Mouse (Mus musculus) gastrocnemius, postnatal 14 days (tissue): ENCODE data around the gene Gli1. TPM values are rescaled to one million over a fixed set of nuclear protein-coding genes. Genes with fewer than 3 reads are reported as not detected.
A peak's percentile ranks its signal among the peaks of the same experiment; 100 is the strongest.

ENCODE experiments used
- DNase-seq: peaks from one replicate; pipeline ENCODE4 v3.0.0; 2021; ENCODE audit warnings: mixed read lengths
- intact Hi-C: fragments of 180-260 bp; cut with DNase I; formaldehyde crosslinking; loops from one replicate; pipeline ENCODE4 v1.15.1; 2025; ENCODE audit warnings: low total_unique reads
- long read RNA-seq, 2 experiments: library from polyadenylated mRNA; stranded (forward); transcript quantifications; one replicate each; pipeline ENCODE4 v2.0.0; 2021
- total RNA-seq, 2 experiments: library from RNA; stranded (reverse); gene quantifications; 2 replicates each; pipeline ENCODE4 v1.2.3; 2021

The Gli1 gene
- total RNA-seq = 1 to 10 TPM; 2.3 to 2.7 TPM
- long read RNA-seq, experiment 1 = 0 reads
- long read RNA-seq, experiment 2 = 0 reads

DNA sequence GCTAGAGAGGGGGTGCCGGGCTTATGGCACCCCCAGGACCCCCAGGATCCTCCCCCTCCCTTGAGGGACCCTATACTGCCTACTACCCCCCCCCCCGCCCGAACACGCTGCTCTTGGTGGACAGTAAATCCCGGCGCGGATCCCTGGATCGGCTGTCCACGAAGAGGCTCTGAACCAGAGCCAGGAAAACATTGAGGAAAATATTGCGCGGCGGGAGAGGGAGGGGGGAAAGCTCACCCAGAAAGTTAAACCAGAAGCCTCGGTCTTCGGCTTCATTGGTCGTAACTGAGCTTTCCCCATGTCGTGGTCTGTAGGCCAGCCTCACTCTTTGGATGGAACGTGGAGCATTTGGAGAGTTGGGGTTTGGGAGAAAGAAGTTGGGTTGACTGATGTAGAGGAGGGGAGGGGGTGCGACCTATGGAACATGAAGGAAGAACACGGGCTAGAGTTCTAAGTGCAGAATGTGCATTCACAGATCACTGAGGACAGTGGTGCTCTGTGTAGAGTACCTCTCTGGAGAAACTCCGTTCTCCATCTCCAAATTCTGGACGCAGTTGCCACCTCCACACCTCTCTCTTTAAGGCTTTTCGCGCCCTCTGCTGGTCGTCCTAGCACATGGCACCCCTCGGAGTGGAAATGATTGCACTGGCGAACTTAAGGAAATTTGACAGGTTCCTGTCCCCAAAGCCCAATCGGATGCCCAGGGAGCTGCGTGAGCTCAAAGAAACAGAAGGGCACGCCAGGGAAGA is at the start of gene Gli1:
TSS of gene Gli1 (minus strand) at position 84 of the 749 bp plus-strand sequence.
- intact Hi-C loops = no loop called here
- DNase-seq = peak; percentile 86

DNA sequence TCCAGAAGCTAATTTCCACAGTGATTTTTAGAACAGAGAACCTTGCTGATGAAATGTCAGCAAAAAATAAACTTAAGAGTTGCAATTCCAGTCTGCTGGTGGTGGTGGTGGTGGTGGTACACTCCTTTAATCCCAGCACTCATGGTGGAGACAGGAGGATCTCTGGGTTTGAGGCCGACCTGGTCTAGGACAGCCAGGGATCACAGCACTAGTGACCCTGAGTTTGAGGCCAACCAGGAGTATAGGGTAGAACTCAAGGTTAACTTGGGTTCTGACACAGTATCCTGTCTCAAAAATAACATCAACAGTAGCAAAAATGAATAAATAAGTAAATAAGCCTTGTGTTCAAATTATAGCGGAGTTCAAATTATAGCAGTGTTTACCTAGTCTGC is 40.0 kb upstream of the Gli1 start:
- DNase-seq = no peak
- intact Hi-C loops = no loop called here

DNA sequence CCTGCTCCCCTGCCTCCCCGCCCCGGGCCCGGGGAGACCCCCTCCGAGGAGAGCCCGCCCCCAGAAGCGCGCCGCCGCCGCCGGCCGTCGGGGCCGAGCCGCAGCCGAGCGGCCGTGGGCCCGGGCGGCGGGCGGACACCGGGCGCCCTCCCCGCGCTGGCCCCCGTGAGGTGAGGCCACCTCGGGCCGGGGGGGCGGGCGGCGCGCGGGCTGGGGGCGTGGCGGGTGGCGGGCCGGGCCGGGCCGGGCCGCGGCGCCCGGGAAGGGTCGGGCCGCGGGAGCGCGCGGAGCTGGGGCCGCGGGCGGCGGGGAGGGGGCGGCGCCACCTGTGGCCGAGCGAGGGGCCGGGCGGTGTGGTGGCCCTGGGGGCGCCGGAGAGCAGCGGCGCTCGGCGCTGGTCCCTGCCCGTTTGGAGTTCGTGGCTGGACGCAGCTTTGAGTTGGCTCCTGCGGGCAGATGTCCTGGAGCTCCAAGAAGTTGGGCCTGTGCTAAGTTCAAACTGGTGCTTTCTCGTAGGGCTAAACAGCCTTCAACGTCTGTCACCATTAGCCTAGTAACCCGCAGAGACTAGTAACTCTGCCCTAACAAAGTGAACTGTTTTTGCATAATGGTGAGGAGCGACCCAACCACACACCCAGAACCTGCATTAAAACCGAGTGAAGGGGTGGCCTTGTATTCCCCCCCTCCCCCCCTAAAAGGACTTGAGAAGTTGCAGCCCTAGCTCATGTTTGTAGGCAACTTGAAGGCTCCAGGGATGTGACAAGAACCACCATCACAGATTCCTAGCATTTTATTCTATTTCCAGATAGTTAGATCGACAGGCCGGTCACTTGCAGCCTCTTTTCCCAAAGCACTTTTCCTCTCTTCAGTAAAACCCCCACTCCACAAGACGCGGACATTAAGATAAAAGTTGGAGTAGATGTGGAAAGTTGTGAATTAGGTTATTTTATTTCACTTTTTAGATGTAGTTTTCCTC is 39.3 kb upstream of the Gli1 start:
- DNase-seq = peak; percentile 72
- intact Hi-C loops = no loop called here

- peak; percentile 94 for DNase-seq
- intact Hi-C loops = no loop called here
These were observed 38.5 kb upstream of the Gli1 start, which contains the start of gene R3hdm2 for GRCm38 (mm10) chr10:127380251-127380691. Gene R3hdm2, plus strand, starts transcription at chr10:127380327.

DNA sequence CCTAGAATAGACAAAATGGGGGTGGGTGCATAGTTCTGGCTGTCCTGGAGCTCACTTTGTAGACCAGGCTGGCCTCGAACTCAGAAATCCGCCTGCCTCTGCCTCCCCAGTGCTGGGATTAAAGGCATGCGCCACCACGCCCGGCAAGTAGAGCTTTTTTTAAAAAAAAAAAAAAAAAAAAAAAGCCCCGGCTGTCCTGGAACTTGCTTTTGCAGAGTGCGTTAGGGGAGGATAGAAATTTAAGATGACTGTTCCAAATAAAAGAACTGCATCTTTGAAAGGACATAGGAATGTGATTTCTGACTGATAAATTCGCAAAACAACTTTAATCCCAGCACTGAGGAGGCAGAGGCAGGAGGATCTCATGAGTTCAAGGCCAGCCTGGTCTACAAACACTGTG is 37.9 kb upstream of the Gli1 start:
- intact Hi-C loops = no loop called here
- DNase-seq = no peak

DNA sequence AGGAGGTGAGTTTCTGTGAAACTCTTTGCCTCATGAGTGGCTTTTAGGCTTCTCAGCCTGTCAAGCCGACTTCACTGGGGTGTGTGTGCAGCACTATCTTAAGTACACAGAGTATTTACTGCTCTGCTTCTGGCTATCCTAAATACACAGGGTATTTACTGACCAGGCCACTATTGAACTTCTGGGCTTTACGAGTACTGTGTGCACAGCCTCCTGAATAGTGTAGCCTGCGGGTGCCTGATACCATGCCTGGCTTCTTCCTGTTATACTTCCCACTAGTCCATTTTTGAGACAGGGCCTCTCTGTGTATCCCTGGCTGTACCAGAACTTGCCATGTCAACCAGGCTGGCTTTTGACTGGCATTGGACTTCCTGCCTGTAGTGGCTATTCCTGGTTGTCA is 35.9 kb upstream of the Gli1 start:
- intact Hi-C loops = no loop called here
- no peak for DNase-seq

GRCm38 (mm10) chr10:127371023-127371422 is 29.2 kb upstream of the Gli1 start:
- DNase-seq = no peak
- intact Hi-C loops = no loop called here

GRCm38 (mm10) chr10:127369834-127370820 is 28.4 kb upstream of the Gli1 start, which contains the start of gene Inhbc:
Gene Inhbc, minus strand, starts transcription at chr10:127370431.
- no peak for DNase-seq
- intact Hi-C loops = no loop called here

GRCm38 (mm10) chr10:127368273-127368672 is 26.5 kb upstream of the Gli1 start:
- intact Hi-C loops = no loop called here
- no peak for DNase-seq

DNA sequence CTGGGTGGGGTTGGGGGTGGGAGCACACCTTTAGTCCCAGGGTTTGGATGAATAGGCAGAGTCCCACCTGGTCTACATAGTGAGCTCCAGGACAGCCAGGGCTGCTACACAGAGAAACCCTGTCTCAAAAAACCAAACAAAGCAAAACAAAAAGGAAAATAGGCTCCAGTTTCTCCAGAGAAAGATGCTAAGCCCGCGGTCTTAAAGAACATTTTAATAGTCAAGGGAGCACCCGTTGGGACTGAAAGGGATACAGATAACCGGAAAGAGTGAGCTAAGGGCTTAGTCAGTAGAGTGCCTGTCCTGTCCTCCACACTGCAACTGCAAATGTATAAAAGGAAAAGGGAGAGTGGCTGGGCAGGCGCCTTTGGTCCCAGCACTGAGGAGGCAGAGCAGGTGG is 25.3 kb upstream of the Gli1 start:
- intact Hi-C loops = no loop called here
- no peak for DNase-seq

GRCm38 (mm10) chr10:127360714-127361113 is 18.9 kb upstream of the Gli1 start:
- intact Hi-C loops = no loop called here
- DNase-seq = no peak

DNA sequence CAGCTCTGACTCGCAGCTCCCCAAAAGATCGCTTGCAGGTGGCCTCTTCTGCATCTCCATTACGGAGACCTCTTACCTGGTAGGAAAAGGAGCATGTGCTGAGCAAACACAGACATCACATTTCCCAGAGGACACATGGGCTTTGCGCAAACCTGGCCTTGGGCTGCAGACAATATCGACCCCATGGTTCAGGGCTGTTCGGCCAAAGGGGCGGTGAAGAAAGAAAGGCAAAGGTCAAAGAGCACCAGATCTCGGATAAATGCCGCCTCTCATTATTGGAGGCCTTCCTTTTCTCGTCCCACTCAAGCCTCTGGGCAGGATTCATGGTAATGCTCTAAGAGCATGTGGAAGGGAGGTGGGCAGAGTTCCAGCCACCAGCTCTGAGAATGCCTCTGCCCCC is 13.6 kb upstream of the Gli1 start:
- intact Hi-C loops = loop anchor here (10.0 kb wide), 1 partner anchor 109 kb away; no protein-coding TSS in a partner anchor

GRCm38 (mm10) chr10:127353909-127354895 is 12.4 kb upstream of the Gli1 start, which contains the start of gene Inhbe:
Gene Inhbe, minus strand, starts transcription at chr10:127354411.
- intact Hi-C loops = loop anchor here (10.0 kb wide), 1 partner anchor 111 kb away; no protein-coding TSS in a partner anchor
- DNase-seq = no peak

More for the DNA sequence above, 13.6 kb upstream of the Gli1 start:
- DNase-seq = no peak

DNA sequence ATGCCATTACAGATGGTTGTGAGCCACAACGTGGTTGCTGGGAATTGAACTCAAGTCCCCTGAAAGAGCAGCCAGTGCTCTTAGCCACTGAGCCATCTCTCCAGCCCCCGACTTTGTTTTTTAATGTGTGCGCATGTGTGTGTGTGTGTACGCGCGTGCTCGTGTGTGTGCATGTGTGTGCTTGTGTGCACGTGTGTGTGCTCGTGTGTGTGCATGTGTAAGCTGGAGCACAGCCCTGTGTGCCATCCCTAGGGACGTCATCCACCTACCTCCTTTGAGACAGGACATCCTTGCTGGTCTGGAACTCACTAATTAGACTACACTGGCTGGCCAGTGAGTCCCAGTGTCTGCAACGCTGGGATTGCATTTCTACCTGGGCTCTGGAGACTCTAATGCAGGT is 11.0 kb upstream of the Gli1 start:
- intact Hi-C loops = loop anchor here (10.0 kb wide), 1 partner anchor 112 kb away; no protein-coding TSS in a partner anchor

DNA sequence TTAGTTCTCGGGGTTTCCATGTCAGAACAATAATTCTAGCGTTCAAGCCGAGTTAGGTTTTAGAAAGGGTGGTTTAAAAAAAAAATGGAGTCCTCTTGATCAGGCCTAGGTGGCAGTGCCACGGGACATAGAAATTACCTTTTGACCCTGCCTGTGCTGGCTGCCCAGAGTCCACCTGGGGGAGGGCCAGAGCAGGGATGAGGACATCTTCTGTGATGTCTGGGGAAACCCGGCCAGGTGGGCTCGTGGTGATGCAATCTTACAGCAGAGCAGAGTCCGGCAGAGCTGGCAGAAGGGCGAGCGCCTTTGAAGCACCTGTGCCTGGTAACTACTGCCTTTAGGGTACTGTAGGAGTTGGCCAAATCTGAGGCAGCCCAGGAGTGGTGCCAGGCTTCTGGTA is 10.4 kb upstream of the Gli1 start:
- DNase-seq = no peak
- intact Hi-C loops = loop anchor here (10.0 kb wide), 1 partner anchor 113 kb away; no protein-coding TSS in a partner anchor

More for the DNA sequence above, 11.0 kb upstream of the Gli1 start:
- DNase-seq = no peak

GRCm38 (mm10) chr10:127351719-127352118 is 9.9 kb upstream of the Gli1 start:
- intact Hi-C loops = loop anchor here (10.0 kb wide), 1 partner anchor 113 kb away; no protein-coding TSS in a partner anchor
- no peak for DNase-seq

DNA sequence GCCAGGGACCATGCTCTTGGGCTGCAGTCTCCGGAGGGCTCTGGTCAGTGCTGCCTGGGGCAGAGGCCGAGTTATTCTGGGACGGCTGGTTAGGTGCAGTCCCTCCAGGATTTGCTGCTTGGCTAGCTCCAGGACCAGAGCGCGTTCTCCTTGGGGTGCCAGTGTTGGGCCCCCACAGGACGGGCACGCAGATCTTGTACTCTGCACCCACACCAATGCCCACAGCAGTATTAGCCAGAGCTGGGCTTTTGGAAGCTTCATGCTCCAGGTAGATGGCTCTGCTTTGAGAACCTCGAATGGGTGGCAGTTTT is 9.5 kb upstream of the Gli1 start:
- intact Hi-C loops = loop anchor here (10.0 kb wide), 1 partner anchor 114 kb away; no protein-coding TSS in a partner anchor
- no peak for DNase-seq
